Mouse (Mus musculus): ENCODE data around the gene Zranb1.

DNA sequence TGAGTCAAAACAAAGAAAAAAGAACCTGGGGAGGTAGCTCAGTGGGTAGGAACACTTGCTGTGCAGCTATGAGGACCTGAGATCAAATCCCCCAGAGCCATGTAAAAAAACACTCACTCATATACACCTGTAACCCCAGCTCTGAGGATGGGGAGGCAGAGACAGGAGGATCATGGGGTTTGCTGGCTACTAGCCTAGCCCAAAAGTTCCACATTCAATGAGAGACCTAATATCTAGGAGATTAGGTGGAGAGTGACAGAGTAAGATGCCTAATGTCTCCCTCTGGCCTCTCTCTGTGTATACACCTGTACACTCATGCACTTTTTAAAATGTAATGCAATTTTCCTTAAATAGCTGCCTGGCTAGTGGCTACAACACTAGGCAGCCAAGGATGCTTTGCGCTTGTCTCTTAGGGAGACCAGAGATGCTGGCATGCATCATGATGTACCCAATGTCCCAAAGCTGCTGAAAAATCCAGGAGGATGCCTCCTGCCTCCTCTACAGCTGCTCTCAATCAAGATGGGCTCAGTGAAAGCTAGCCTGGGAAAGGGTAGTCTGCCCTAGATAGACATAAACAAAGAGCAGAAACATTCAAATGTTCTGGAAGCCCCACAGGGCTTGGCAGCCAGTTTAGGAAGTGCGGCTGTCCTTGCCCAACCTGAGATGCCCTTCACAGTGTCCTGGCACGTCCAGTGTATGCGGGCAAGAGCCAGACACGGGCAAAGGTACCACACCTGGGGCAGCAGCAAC is 39.2 kb upstream of the Zranb1 start:
- TF ChIP-seq POLR2A (IDR thresholded peaks at IDR 0.05; ENCODE audit: borderline replicate concordance, insufficient read depth, low read length) (peak; percentile 35; the same call in 1 of the 2 replicates), CTCF (IDR thresholded peaks at IDR 0.05; ENCODE audit: borderline replicate concordance, insufficient read depth, low read depth, low read length) (no peak)
